10 mouse cellular contexts compared by ENCODE assay signal in genomic region chr17:73054226-73054625, GRCm38 (mm10). TPM values are rescaled to one million over a fixed set of nuclear protein-coding genes. Genes with fewer than 3 reads are reported as not detected.
A peak's percentile ranks its signal among the peaks of the same experiment; 100 is the strongest.
DNase-seq lines count a peak whose midpoint lies in the region; ATAC-seq and TF ChIP-seq lines count a peak whose summit lies in the region.
"Had no signal": no experiment of that assay in that cellular context is flagged by ENCODE, and none has a peak within 500 bp of the region (broad histone marks: within the 10 kb centered on the region; RNA-seq: fewer than 3 reads in every experiment).

No protein-coding gene starts in this region.

- H3K4me2 ChIP-seq in limb, embryonic 12.5 days = no peak overlapping the region
- H3K4me2 ChIP-seq in heart, postnatal 0 days (ENCODE audit: low read depth, low read length) = no peak overlapping the region
- H3K4me2 ChIP-seq in lung, embryonic 16.5 days (ENCODE audit: low read depth, low read length) = no peak overlapping the region
- H3K4me2 ChIP-seq: hindbrain, embryonic 15.5 days; limb, embryonic 13.5 days had no signal

- no peaks in the 10 kb centered on the region for H3K27me3 ChIP-seq in limb, embryonic 12.5 days
- no peaks in the 10 kb centered on the region for H3K27me3 ChIP-seq in limb, embryonic 10.5 days (ENCODE audit: low read depth, poor library complexity, severe bottlenecking)
- no peaks in the 10 kb centered on the region for H3K27me3 ChIP-seq in heart, postnatal 0 days (ENCODE audit: control insufficient read depth, insufficient read depth, low read length)
- no peaks in the 10 kb centered on the region for H3K27me3 ChIP-seq in lung, embryonic 16.5 days (ENCODE audit: control insufficient read depth, insufficient read depth, low read depth, low read length)
- H3K27me3 ChIP-seq: hindbrain, embryonic 15.5 days; limb, embryonic 13.5 days had no signal

- no peaks in the 10 kb centered on the region for H3K9me3 ChIP-seq in limb, embryonic 12.5 days
- H3K9me3 ChIP-seq in limb, embryonic 10.5 days (replicated peaks) = no peaks in the 10 kb centered on the region
- H3K9me3 ChIP-seq in heart, postnatal 0 days (replicated peaks; ENCODE audit: control insufficient read depth, low read length) = no peaks in the 10 kb centered on the region
- no peaks in the 10 kb centered on the region for H3K9me3 ChIP-seq in lung, embryonic 16.5 days (ENCODE audit: control insufficient read depth, low read length)
- H3K9me3 ChIP-seq: hindbrain, embryonic 15.5 days; limb, embryonic 13.5 days had no signal

- peak overlapping the region; percentile 35; the same call in 1 of the 2 replicates for H3K27ac ChIP-seq in limb, embryonic 12.5 days
- H3K27ac ChIP-seq in limb, embryonic 10.5 days = no peak overlapping the region
- peak overlapping the region; percentile 74 for H3K27ac ChIP-seq in heart, postnatal 0 days (ENCODE audit: low read depth)
- peak overlapping the region; percentile 82 for H3K27ac ChIP-seq in lung, embryonic 16.5 days (ENCODE audit: low read length)
- H3K27ac ChIP-seq: hindbrain, embryonic 15.5 days; limb, embryonic 13.5 days had no signal

- no peak overlapping the region for H3K4me3 ChIP-seq in limb, embryonic 12.5 days (replicated peaks)
- no peak overlapping the region for H3K4me3 ChIP-seq in limb, embryonic 10.5 days
- no peak overlapping the region for H3K4me3 ChIP-seq in heart, postnatal 0 days (ENCODE audit: low read depth, low read length)
- H3K4me3 ChIP-seq in lung, embryonic 16.5 days (ENCODE audit: low read length) = no peak overlapping the region
- H3K4me3 ChIP-seq: hindbrain, embryonic 15.5 days; limb, embryonic 13.5 days had no signal

- peaks cover 14% of the 10 kb centered on the region for H3K4me1 ChIP-seq in limb, embryonic 12.5 days (replicated peaks)
- peaks cover 17% of the 10 kb centered on the region; the same call in 1 of the 2 replicates for H3K4me1 ChIP-seq in limb, embryonic 10.5 days
- H3K4me1 ChIP-seq in heart, postnatal 0 days (ENCODE audit: control insufficient read depth, insufficient read depth) = peaks cover 19% of the 10 kb centered on the region
- H3K4me1 ChIP-seq in lung, embryonic 16.5 days (replicated peaks; ENCODE audit: control insufficient read depth, insufficient read depth, low read length) = peaks cover 12% of the 10 kb centered on the region
- H3K4me1 ChIP-seq: hindbrain, embryonic 15.5 days had no signal

- TF ChIP-seq EP300 in heart, postnatal 0 days (IDR thresholded peaks at IDR 0.05; ENCODE audit: low read depth) = no peak

- H3K9ac ChIP-seq in limb, embryonic 12.5 days (replicated peaks) = no peak overlapping the region
- H3K9ac ChIP-seq in heart, postnatal 0 days (replicated peaks; ENCODE audit: low read depth, low read length) = no peak overlapping the region
- no peak overlapping the region for H3K9ac ChIP-seq in lung, embryonic 16.5 days (ENCODE audit: low read length)
- H3K9ac ChIP-seq: hindbrain, embryonic 15.5 days; limb, embryonic 13.5 days had no signal

- no peaks in the 10 kb centered on the region for H3K36me3 ChIP-seq in limb, embryonic 12.5 days
- H3K36me3 ChIP-seq in limb, embryonic 10.5 days = no peaks in the 10 kb centered on the region
- H3K36me3 ChIP-seq in heart, postnatal 0 days (replicated peaks; ENCODE audit: control insufficient read depth, insufficient read depth, low read length) = no peaks in the 10 kb centered on the region
- no peaks in the 10 kb centered on the region for H3K36me3 ChIP-seq in lung, embryonic 16.5 days (ENCODE audit: control insufficient read depth, insufficient read depth, low read length)
- H3K36me3 ChIP-seq: hindbrain, embryonic 15.5 days; limb, embryonic 13.5 days had no signal

- no peak for ATAC-seq in limb, embryonic 12.5 days (ENCODE audit: insufficient number of reproducible peaks, insufficient read depth, low FRiP score, low TSS enrichment, low read depth)
- ATAC-seq in heart, postnatal 0 days (ENCODE audit: insufficient read depth, low read depth) = no peak; the same call in 1 of the 2 replicates
- peak; percentile 96 for ATAC-seq in lung, embryonic 16.5 days (ENCODE audit: low read depth)

- no peak for DNase-seq in limb, embryonic 10.5 days (ENCODE audit: low spot score)
- no peak for DNase-seq in heart, postnatal 0 days (ENCODE audit: low spot score)
- peak; percentile 67 for DNase-seq in thymus, postnatal 25 days
- DNase-seq in cerebellum, adult 9-11 months = no peak
- no peak for DNase-seq in right cerebral cortex, postnatal 10 days (ENCODE audit: low spot score in 2 of 2)
- DNase-seq in gastrocnemius, postnatal 36 days = no peak

- TF ChIP-seq CTCF in heart, postnatal 0 days (IDR thresholded peaks at IDR 0.05; ENCODE audit: low read depth) = no peak

- intact Hi-C loops in gastrocnemius, postnatal 36 days (cut with DNase I) = no loop called here

RNA-seq across cellular contexts. Expression of gene Lclat1, which starts 53.6 kb away (rescaled TPM):
- 7.5 and 9.6 TPM in 2 replicates for polyA plus RNA-seq in limb, embryonic 12.5 days (2016; fragmentation: Nextera tagmentation; extraction: Ambion mirVana)
- polyA plus RNA-seq in limb, embryonic 10.5 days (2016; fragmentation: Nextera tagmentation; extraction: Ambion mirVana) = 12.1 and 12.4 TPM in 2 replicates
- 218 and 225 TPM in 2 replicates for total RNA-seq in heart, postnatal 0 days (2014; rRNA removed; ENCODE audit: low replicate concordance)
- polyA plus RNA-seq in heart, postnatal 0 days (2015; fragmentation: Nextera tagmentation; extraction: Ambion mirVana) = 31.5 and 32.8 TPM in 2 replicates
- polyA plus RNA-seq in lung, embryonic 16.5 days (2015; fragmentation: Nextera tagmentation; extraction: Ambion mirVana) = 17.1 and 20.5 TPM in 2 replicates
- 10 to 100 TPM; 15.9 to 17.0 TPM for total RNA-seq in gastrocnemius, postnatal 36 days (2021)
